Mouse (Mus musculus) gastrocnemius, postnatal 4 days (tissue): ENCODE measurements around the gene Nup85. TPM values are rescaled to one million over a fixed set of nuclear protein-coding genes. Genes with fewer than 3 reads are reported as not detected.

Experiments used
- DNase-seq, 2 experiments: peaks; one replicate each; pipeline ENCODE4 v3.0.0; 2021 to 2022; ENCODE audit warnings: low spot score in 2 of 2, mixed read lengths in 2 of 2
- total RNA-seq, 2 experiments: library from RNA; stranded (reverse); gene quantifications; 2 replicates each; pipeline ENCODE4 v1.2.3; 2021

The Nup85 gene
- total RNA-seq, 2 experiments from 2014 or later, result 43.4 to 45.2 TPM

DNA sequence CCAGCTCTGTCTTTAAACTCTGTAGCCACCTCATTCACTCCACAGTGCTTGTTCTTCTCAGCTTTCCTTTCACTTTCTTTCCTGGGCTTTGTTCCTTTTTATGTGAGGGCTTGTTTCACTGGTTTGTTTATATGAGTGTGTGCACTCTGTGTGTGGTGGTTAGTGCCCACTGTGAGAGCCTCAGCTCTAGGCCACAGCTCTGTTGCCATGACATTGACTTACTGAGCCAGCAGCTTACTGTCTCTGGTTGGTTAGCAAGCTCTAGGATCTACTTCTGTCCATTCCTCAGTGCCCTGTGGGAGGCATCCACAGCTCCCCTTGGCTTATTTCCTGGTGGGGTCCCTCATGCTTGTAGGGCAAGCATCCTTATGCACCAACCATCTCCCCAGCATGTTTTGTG, 14.8 kb downstream of the Nup85 start:
- DNase-seq, result no peak

DNA sequence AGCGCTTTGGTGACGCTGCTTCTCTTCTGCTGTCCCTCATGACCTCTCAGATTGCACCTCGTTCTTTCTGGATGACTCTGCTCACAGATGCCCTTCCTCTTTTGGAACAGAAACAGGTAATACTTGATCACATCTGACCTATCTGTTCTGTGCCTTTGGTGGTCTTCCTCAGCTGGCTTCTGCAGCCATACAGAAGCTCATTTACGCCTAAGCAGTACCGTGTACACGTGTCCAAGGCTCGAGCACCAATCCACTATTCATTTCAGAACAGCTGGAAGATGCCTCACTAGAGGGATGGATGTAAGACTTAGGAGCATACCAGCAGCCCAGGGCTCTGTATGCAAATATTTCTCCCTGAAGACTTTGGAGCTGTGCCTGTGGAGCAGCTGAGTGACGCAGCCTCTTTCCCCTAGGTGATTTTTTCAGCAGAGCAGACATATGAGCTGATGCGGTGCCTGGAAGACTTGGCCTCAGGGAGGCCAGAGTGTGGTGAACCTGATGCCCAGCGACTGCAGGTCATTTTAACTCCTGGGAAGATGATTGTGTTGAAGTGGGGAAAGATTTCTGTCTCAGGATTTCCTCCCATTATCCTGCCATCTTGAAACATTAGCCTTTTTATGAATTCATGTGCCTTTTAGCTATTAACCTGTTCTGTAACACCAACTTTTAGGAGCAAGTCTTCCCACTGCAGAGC, 18.8 kb downstream of the Nup85 start:
- no peak for DNase-seq

DNA sequence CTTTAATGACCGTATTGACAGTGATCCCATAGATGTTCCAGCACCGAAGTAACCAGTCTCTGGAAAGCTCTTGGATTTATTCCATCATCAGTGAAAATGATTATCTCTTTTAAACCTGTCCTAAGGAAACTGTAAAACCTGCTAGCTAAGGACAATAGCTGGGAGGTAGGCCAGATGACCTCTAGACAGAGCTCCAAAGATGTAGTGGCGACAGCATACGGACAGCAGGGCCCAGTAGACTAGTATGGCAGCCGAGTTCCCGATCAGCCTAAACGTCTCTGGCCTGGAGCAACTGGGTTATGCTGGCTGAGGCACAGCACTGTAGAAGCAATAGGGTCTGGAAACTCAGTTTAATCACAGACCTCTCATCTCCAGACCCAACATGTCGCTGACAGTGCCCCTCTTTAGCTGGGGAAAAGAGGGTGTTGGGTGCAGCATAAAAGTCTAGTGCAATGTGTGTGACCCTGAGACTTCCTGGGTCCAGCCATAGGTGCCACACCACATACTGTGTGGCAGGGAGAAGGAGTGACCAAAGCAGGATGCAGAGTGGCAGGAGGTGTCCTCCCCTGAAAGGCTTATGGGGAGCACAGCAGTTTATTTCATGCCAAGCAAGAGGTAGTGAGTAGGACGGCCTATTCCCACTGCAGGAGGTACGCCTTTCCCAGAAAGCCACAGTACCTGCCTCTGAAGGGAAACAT, 20.3 kb downstream of the Nup85 start:
- DNase-seq, result no peak

DNA sequence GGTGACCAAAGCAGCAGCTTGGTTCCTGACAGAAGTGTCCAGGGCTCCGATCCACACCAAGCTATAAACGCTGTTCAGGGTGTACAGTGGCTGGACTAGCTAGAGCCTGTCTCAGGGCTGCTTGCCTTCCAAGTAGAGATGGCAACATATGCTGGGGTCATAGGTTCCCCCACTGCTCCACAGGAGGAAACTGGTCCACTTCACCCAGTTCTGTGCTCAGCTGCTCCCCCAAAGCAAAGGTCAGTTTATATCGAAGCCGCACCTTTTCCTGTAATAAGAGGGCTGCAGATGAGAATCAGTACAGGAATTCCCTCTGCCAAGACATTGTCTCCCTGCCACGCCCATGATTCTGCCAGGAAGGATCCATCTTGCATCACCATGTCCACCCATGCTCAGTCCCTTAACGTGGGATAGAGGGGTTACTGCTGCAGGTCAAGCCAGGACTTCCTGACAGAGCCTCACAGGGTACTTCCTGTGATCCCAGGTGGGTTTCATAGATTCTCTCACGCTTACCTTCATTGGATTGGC, 21.4 kb downstream of the Nup85 start:
- no peak for DNase-seq

DNA sequence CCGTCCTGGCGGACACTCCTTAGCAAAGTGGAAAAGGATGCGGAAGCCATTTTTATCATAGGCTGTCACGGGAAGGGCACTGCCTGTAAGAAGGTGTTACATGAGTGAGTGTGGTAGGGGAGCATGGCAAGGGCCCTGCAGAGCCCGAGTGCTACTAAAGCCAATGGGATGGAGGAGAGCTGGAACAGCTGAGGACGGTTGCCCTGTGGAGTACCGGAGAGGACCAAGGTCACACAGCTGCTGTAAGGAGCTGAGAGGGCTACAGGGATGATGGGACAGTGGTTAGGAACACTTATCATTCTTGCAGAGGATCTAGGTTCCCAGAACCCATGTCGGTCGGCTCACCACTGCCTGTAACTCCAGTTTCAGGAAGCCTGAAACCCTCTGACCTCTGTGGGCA, 22.2 kb downstream of the Nup85 start:
- no peak for DNase-seq

DNA sequence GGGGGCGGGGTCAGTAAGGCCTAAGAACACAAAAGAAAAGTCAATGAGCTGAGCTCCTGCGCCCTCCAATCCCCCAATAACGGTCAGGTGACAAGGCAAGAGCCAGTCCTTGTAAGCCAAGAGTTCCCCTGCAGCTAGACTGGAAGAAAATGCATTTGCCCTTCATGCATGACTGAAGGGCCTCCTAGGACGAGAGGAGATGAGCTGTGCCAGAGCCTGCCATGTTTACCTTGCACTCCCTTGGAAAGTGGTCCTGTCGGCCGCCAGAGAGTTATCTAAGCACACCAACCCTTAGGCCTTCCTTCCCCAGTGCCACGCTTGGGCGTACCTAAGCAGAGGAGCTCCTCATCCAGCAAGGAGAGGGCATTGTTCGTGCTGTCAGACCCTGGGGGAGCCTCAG, 23.8 kb downstream of the Nup85 start:
- DNase-seq, result no peak

DNA sequence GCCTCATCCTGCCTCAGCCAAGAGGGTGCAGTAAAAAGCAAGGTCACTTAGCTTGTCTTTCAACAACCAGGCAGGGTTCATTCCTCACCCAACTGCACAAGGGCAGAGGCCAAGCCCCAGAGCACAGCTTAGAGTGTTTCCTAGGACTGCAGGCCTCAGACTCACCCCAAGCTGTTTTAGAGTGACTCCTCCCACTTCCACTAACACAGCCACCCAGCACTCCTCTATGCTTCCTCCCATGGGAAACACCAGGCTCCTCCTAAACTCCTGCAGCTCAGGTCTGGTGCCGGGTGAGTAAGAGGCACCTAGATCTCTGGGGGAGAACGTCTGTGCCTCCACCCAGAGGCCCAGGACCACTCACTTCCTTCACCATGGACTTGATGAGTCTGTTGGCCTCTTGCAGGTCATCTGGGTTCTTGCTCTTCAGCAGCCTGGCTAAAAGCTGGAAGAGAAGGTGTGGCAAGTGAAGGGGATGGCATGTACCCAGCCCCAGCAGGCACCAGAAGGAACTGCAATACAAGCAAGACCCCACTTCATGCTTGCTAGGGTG, 26.4 kb downstream of the Nup85 start:
- DNase-seq, result no peak

DNA sequence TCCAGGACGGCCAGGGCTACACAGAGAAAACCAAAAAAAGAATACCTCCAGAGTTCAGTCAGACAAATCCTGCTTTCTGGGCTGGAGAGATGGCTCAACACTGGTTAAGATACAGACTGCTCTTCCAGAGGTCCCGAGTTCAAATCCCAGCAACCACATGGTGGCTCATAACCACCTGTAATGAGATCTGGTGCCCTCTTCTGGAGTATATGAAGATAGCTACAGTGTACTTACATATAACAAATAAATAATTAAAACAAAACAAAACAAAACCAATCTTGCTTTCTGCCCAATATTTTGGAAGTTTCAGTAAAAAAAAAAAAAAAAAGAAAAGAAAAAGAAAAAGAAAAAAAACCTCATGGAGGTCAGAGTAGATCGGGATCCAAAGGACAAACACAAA, 31.0 kb downstream of the Nup85 start:
- no peak for DNase-seq

DNA sequence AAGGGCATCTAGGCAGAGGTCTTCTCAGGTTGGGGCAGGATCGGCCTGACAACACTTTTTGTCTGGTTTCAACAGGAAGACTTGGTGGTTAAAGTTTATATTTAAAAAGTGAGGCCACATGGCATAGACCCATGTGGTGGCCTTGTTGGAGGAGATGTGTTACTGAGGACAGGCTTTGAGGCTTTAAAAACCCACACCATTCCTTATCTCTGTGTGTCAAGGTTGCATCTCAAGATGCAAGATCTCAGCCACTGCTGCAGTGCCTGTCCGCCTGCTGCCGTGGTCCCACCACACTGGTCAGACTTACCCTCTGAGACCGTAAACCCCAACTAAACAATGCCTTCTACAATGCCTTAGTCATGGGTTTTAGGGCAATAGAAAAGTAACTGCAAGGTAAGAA, 34.1 kb downstream of the Nup85 start:
- no peak for DNase-seq

DNA sequence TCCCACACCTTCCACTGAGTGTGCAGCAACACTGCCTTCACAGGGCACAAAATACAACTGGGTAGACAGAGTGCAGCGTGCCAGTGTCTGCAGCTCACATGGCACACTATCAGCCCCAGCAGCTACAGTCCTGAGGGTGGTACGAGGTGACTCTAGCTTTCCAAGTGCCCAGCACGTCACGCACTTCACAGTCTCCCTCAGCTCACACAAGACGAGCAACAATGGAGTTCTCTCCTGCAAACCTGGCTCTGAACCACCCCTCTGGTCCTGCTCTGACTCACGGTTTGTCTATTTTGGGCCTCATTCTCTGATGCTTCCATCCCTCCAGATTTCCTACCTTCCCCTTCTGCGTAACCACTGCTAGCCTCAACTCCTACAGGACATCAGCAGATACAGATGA, 35.5 kb downstream of the Nup85 start:
- DNase-seq, result no peak

DNA sequence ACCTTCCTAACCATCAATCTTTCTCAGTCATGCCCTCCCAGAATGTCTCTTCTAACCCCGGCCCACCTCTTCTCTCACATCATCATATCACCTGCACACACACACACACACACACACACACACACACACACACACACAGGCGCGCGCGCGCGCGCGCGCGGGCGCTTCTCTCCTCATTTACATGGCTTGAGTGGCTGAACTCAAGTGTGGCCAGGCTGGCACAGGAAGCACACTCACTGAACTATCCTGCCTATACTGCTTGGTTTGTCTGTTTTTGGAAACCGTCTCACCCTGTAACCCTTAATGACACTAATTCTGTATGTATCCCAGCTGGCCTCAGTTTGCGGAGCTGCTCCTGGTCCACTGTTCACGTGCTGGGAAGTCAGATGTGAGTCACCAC, 36.5 kb downstream of the Nup85 start:
- no peak for DNase-seq

DNA sequence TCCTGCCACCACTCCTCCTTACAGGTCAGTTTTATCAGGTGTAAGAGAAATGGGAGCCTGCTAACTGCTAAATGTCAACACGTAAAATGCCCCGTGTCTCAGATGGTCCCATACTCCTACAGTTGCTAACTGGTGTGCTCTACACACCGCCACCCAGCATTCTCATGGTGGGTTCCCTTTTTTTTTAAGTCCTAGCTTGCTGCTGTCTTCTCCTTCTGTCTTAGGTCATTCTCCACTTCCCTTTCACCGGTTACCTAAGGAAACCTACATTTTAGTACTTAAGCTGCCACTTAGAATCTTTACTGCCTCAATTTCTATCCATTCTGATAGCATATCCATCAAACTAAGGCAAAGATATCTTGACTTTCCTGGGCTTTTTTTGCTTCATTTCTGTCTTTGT, 36.9 kb downstream of the Nup85 start:
- DNase-seq, result no peak

DNA sequence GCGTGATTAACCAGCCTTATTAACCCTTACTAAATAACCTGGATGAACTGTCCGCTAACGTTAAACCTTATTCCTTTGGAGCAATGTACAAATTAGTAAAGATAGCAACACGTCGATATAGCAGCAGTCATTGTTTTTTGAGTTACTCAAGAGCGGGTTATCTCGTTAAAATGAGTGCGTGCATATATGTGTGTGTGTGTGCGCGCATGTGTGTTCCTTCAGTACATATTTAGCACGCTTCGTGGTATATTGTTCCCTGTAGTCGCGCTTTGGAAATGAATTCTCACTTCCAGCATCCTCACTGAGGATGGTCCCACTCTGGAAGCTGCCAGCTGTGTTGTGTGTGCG, 38.9 kb downstream of the Nup85 start:
- DNase-seq, result no peak

DNA sequence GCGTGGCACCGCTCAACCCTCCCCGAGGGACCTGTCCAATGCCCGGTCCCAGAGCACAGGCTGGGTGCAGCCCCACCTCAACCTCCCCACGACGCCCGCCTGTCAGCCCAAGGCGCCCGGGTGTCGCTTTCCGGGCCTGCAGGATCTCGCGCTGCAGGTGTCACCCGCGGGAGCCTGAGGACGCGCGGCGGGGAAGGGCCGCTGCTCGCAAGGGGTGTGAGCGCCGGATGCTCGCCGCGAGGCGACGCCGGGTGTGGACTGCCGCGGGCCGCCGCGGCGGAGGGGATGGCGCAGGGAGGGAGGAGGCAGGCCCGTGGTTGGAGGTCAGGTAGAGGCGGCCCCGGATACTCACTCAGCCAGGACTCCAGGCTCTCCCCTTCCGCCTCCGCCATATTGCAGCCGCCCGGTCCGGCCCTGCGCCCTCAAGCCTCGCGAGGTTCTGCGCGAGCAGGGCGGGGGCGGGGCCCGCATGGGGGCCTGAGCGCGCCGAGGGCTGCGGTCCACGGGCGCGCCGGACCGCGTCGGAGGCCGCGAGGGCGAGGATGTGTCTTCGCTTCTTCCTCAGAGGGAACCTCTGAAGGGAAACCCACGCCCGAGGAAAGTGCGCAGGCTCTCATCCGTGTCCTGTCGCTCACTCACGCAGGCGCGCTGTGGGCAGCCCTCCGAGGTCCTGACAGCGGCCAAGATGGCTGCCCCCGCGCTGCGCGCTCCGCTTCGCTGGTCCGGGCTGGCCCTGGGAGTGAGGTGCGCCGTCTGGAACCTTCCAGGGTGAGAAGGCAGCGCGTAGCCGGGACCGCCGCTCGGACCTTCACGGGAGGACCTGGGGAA, 39.5 kb downstream of the Nup85 start, which contains the start of the genes Mrps7 and Gga3:
Gene Mrps7 (plus strand): TSS at position 450 of the 828 bp plus-strand sequence.
Gene Gga3 (minus strand): TSS at position 576 of the 828 bp plus-strand sequence.
- DNase-seq, result peak; percentile 93

DNA sequence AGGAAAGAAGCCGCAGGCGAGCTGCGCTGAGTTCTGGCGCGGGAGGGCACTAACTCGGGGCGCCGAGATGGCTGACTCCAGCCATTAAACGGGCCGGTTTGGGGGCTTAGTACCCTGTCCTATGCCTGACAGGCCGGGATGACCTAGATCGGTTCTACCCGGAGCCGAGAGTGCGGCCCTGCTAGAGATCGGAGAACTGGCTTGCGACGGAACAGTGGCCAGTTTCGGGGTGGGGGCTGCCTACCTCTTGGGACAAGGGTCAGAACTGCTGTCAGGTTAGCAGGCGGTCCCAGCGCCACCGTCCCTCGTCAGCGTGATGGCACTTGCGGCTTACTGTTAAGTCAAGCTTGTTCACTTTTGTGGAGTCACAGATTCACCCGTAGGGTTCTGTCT, 40.1 kb downstream of the Nup85 start:
- DNase-seq, result no peak

DNA sequence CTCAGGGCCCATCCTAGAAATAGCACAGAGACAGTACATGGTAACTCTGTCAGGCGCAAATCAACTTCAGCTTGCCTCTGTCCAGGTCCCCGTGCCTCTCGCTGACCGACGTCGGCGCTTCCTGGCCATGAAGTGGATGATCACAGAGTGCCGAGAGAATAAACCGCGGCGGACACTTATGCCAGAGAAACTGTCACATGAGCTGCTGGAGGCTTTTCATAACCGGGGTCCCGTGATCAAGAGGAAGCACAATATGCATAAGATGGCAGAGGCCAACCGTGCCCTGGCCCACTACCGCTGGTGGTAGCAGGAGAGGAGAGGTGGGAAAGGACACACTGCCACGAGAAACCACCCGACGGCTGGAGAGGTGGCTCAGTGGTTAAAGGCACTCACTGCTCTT, 42.5 kb downstream of the Nup85 start:
- DNase-seq, result no peak

DNA sequence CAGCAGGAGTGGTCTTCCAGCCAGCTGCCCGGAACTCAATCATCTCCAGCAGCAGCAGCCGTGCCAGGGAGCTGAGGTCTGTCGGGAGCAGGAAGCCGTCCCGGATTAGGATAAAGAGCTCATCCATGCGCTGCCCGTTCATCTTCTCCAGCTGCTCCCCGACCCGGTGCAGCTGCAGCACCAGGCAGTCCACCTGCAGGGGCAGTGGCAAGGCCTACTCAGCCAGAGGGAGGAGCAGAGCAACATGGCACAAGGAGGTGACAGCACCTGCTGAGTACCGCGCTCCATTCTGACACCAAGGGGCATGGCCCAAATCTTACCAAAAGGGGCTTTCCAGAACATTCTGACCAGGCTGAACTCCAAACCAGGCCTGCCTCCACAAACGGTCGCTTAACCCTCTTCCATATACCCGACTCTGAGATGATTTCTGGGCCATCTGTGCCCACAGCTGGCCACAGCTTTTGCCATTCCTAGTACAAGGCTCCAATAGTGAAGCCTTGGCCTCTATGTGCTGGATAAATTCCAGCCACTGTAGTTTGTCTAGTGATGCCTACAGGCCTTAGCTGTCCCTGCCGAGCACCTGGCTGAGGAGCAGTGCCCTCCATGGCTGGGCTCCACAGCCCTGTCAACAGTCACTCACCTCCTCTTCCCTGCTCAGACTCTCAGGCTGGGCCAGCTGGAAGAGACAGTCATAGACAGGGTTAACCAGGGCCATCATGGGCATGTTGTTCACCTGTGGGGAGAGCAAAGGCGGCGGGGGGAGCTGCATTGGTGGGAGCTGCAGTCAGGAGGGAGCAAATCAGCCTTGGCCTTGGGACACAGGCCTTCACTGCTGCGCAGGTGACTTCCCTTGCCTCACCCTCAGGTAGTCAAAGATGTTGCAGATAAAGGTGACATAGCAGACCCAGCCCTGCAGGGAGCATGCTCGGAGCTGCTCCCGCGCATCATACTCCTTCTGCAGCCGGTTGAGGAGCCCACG, 44.5 kb downstream of the Nup85 start:
- DNase-seq, result peak in 1 of 2 experiments; percentile 26

DNA sequence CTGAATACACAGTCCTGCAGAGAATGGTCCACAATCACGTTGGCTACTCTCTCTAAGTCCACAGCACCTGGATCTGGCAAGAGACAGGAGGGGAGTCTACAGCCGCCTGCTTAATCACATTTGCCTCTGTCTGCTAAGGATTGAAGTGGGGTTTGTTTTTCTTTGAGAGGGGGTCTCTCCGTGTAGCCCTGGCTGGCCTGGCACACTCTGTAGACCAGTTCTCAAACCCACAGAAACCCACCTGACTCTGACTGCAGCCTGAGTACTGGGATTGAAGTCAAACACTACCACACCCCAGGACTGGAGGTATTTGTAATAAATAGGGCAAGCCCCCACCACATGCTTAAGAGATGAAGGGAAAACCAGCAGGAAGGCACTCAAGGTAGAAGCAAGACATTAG, 45.3 kb downstream of the Nup85 start:
- DNase-seq, result no peak

DNA sequence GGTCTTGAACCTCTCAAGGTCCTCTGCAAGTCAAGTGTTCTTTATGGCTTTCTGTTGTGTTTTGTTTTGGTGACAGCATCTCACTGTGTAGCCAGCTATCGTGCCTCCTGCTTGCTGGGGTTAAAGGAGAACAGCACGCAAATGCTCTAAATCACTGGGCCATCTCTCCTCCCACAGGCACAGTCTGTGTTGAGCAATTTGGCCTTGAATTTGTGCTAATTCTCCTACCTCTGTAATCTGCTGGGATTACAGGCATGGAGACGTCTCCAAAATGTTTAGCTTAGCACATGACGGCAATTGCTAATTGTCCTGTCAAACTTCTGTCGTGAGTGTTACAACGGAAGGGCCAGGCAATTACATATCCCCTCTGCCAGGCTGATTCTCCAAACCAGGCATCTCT, 46.9 kb downstream of the Nup85 start:
- DNase-seq, result no peak

DNA sequence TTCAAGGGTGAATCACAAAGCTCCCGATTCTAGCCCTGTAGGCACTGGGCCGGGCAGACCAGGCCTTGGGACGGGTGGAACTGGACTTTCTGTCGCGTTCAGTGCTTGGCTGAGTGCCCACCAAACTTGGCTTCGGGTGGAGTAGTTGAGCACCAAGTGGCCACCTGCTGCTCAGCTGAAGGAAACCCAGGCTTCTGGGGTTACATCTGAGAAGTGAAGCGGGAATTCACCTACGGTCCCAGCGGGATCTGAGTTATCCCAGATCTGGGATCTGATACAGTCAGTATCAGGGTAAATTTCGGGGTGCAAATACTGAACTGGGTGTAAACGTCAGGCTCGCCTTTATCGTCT, 47.8 kb downstream of the Nup85 start:
- peak in 1 of 2 experiments; percentile 85 for DNase-seq
